Mouse (Mus musculus): ENCODE data around the gene Gm128.

Gene Gm128

GRCm38 (mm10) chr3:95194721-95195135 is 46.7 kb downstream of the Gm128 start:
- WGBS = 47% methylated on average over 6 of the region's 6 CpGs
